Mouse (Mus musculus) inflammation-experienced regulatory T-cells, adult 6 months (primary cell): Measurements from ENCODE around the gene Mcm6. TPM values are rescaled to one million over a fixed set of nuclear protein-coding genes. Genes with fewer than 3 reads are reported as not detected.
"Not testable (repeated sequence)": the region's sequence is repeated elsewhere in the genome, so short reads cannot be mapped to it uniquely, and the experiment has no call there.

ENCODE experiments used
- ATAC-seq: one replicate; pipeline ENCODE4 v1.8.0; 2017
- polyA plus RNA-seq, 3 experiments: library from polyadenylated mRNA; unstranded; fragments of 100-300 nt; shearing (Covaris generic); gene quantifications; one replicate each; pipeline ENCODE4 v1.2.1; 2017

The Mcm6 gene
- polyA plus RNA-seq, 3 experiments from 2014 or later, result 93.0 to 227 (median 108) TPM

DNA sequence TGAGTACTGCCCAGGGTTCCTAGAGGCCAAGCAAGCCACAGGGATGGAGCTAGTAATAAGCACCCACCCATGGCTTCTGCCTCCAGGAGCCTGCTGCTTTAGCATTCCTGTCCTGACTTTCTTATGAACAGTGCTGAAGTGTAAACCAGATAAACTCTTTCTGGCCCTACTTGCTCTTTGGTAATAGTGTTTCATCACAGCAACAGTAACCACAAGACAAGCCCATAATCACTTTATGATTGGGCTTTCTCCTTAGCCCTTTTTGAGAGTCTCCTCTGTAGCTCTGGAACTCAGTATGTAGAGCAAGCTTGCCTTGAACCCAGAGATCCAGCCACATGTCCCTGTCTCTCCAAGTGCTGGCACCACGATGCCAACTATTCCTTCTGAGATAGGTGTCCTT is 29.2 kb downstream of the Mcm6 start:
- ATAC-seq, result no peak

- ATAC-seq, result no peak
Measured at GRCm38 (mm10) chr1:128328218-128328617, 31.2 kb downstream of the Mcm6 start, which contains the start of gene Lct. Gene Lct (minus strand): TSS chr1:128328318.

DNA sequence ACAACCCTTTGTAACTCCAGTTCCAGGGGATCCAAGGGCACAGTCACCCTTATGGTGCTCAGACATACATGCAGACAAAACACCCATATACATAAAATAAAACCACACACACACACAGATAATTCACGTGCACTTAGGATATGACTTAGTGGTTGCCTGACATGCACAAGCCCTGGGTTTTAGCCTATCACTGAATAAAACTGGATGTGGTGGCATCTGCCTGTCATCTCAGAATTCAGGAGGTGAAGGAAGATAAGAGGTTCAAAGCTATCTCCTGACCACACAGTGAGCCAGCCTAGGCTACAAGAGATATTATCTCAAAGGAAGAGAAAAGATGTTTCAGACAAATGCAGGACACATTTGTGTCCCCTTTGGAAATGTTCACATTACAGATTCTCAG is 32.3 kb downstream of the Mcm6 start:
- no peak for ATAC-seq

DNA sequence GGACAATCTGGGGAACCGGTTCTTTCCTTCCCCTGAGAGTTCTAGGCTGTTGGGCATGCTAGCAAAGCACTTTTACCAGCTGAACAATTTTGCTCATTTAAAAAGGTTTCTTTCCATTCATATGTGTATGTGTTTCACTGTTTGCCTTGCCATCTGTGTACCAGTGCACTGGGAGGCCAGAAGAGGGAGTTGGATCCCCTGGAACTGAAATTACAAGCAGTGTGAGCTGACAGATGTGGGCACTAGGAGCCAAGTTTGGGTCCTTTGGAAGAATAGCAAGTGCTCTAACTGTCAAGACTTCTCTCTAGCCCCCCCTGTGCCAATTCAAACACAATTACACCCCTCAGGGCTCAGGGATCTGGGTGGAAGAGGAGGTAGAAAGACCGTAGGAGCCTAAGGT is 34.7 kb downstream of the Mcm6 start:
- no peak for ATAC-seq

GRCm38 (mm10) chr1:128323026-128323643 is 36.3 kb downstream of the Mcm6 start:
- ATAC-seq, result no peak

DNA sequence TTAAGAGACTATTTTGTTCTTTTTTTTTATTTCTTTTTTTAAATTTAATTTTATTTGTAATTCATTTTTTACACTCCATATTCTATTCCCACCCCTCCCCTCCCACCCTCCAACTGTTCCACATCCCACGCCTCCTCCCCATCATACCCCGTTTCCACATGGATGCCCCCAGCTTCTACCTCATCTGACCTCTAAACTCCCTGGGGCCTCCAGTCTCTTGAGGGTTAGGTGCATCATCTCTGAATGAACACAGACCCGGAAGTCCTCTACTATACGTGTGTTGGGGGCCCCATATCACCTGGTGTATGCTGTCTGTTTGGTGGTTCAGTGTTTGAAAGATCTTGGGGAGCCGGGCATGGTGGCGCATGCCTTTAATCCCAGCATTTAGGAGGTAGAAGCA is 40.2 kb downstream of the Mcm6 start:
- ATAC-seq, result not testable (repeated sequence)

- no peak for ATAC-seq
Measured at GRCm38 (mm10) chr1:128314665-128315064, 44.8 kb downstream of the Mcm6 start.

DNA sequence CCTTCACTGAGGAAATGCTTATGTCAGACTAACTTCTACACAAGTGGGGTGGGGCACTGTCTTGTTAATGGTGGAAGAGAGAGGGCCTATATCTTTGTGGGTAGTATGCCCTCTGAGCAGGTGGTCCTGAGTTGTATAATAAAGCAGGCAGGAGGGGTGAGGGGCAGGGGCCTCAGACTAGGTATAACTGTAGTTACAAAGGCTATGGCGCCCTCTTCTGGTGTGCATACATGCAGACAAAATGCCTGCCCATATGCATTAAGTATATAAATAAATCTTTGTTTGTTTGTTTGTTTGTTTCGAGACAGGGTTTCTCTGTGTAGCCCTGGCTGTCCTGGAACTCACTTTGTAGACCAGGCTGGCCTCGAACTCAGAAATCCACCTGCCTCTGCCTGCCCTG is 50.4 kb downstream of the Mcm6 start:
- ATAC-seq, result no peak

GRCm38 (mm10) chr1:128303900-128304299 is 55.6 kb downstream of the Mcm6 start:
- no peak for ATAC-seq

GRCm38 (mm10) chr1:128295717-128296528 is 63.5 kb downstream of the Mcm6 start:
- ATAC-seq, result no peak

GRCm38 (mm10) chr1:128295296-128295695 is 64.2 kb downstream of the Mcm6 start:
- no peak for ATAC-seq

DNA sequence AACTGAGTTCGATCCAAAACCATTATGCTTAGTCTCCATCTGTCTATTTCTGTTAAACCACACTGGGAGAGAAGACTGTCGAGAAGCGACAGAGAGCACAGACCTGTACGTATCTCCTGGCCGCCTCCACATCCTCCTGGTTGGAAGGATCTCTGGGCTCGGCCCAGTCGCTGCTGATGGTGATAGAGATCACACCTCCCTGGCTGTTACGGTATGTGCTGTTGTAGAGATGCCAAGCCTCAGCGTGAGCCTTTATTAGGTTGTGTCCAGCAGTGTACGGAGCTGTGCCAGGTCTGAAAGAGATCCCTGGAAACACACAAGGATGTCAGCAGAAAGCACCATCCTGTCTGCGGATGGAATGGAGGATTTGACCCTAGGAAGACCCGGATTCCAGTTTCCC is 65.9 kb downstream of the Mcm6 start:
- ATAC-seq, result no peak

DNA sequence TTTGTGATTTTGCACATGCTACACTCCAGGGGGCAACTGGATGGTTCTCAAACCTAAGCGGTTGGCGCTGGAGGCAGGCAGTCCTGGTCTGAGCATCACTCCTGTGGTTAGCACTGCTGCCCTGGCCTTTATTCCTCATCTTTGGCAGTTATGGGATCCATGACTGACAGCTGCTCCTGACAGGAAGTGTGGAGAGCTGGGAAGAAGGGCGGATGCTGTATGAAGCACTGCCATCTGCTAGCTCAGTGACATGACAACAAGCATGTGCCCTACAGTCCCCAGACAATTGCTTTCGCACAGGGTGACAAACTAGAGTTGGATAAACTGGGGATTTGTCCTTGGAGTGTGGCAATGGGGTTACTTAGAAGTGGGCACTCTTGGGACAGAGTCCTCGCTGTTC is 69.2 kb downstream of the Mcm6 start:
- no peak for ATAC-seq

GRCm38 (mm10) chr1:128285136-128285535 is 74.3 kb downstream of the Mcm6 start:
- ATAC-seq, result no peak

- no peak for ATAC-seq
Measured at GRCm38 (mm10) chr1:128284157-128284690, 75.2 kb downstream of the Mcm6 start.

GRCm38 (mm10) chr1:128282924-128283323 is 76.5 kb downstream of the Mcm6 start:
- ATAC-seq, result no peak

DNA sequence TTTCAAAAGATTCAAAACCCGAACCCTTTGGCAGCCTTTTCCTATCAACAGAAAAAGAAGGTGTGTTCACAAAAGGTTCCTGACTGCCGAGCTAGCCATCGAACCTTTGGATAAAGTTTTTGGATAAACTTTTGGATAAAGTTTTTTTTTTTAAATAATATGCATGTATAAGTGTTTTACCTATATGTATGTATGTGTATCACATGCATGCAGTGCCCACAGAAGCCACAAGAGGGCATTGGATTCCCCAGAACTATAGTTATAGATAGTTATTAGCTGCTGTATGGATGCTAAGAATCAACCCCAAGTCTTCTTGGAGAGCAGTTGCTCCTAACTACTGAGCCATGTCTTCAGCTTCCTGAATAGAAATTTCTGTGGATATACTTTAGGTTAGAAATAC is 77.7 kb downstream of the Mcm6 start:
- ATAC-seq, result no peak

Other genes with a start within 250 kb of the Mcm6 start
- 10 to 100 TPM; 42.8 to 70.2 (median 61.6) TPM for gene Ubxn4, start 115.7 kb downstream of the Mcm6 start, polyA plus RNA-seq
- gene Lct, start 31.3 kb downstream of the Mcm6 start, polyA plus RNA-seq, result under 1 TPM; 0.08 to 0.53 (median 0.17) TPM
- gene Dars, start 57.7 kb upstream of the Mcm6 start, polyA plus RNA-seq, result 100 to 1,000 TPM; 149 to 161 (median 153) TPM
- gene Cxcr4, start 232.6 kb upstream of the Mcm6 start, polyA plus RNA-seq, result 10 to 100 TPM; 11.6 to 15.8 (median 15.7) TPM